Mouse (Mus musculus): ENCODE results near the gene BC035044. TPM values are rescaled to one million over a fixed set of nuclear protein-coding genes. Genes with fewer than 3 reads are reported as not detected.
A peak's percentile ranks its signal among the peaks of the same experiment; 100 is the strongest.

Gene BC035044
- polyA plus RNA-seq, 1 experiment from 2014 or later, result 0.79 TPM

DNA sequence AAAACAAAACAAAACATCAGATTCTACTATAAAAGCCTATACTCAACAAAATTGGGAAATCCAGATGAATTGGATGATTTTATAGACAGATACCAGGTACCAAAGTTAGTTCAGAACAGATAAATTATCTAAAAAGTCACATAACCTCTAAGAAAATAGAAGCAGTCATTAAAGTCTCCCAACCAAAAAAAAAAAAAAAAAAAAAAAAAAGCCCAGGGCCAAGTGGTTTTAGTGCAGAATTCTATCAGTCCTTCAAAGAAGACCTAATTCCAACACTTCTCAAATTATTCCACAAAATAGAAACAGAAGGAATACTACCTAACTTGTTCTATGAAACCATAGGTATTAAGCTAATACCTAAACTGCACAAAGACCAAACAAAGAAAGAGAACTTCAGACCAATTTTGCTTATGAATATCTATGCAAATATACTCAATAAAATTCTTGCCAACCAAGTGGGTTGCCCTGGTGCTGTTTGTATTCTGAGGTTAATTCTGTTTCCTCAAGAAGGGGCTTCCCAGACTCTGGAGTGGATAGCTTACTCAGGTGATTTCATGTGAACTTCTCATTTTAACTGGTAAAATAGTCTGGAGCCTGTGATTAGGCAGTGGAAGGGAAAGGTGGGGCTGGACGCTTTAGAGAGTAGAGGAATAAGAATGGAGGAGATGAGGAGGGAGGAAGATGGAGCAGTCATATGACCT, 18.9 kb downstream of the BC035044 start:
- Histone ChIP-seq H3K4me2 (replicated peaks) (no peak overlapping the region), H3K4me1 (no peaks in the 10 kb centered on the region), H3K27me3 (no peaks in the 10 kb centered on the region), H3K27ac (no peak overlapping the region), H3K9ac (no peak overlapping the region), H3K4me3 (no peak overlapping the region), H3K36me3 (no peaks in the 10 kb centered on the region), H3K9me3 (no peaks in the 10 kb centered on the region)
- WGBS, result 72% methylated on average over 1 of the region's 1 CpGs
- ATAC-seq (ENCODE audit: insufficient number of reproducible peaks, insufficient read depth, low FRiP score, low TSS enrichment), result no peak

DNA sequence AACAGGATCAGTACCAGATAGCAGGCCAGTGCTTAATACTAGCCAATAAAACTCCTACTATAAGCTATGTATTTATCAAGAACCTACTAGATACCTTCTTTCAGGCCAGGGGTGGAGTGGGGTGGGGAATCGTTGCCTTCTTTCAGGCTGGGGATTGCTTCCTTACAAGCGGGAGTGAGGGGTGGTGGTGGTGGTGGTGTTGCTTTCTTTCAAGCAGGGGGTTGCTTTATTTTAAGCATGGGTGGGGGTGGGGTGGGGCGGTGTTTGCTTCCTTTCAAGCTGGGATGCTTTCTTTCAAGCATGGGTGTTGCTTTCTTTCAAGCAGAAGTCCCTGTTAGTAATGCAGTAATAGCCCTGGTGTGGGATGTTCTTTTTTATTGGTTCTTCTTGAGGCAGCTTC, 22.1 kb downstream of the BC035044 start:
- H3K9ac ChIP-seq, result no peak overlapping the region
- no peaks in the 10 kb centered on the region for H3K4me1 ChIP-seq
- H3K4me2 ChIP-seq (replicated peaks), result no peak overlapping the region
- H3K9me3 ChIP-seq, result no peaks in the 10 kb centered on the region
- H3K4me3 ChIP-seq, result no peak overlapping the region
- no peak overlapping the region for H3K27ac ChIP-seq
- H3K36me3 ChIP-seq, result no peaks in the 10 kb centered on the region
- no peak for ATAC-seq (ENCODE audit: insufficient number of reproducible peaks, insufficient read depth, low FRiP score, low TSS enrichment)
- 23% methylated on average over 3 of the region's 3 CpGs for WGBS
- no peaks in the 10 kb centered on the region for H3K27me3 ChIP-seq

DNA sequence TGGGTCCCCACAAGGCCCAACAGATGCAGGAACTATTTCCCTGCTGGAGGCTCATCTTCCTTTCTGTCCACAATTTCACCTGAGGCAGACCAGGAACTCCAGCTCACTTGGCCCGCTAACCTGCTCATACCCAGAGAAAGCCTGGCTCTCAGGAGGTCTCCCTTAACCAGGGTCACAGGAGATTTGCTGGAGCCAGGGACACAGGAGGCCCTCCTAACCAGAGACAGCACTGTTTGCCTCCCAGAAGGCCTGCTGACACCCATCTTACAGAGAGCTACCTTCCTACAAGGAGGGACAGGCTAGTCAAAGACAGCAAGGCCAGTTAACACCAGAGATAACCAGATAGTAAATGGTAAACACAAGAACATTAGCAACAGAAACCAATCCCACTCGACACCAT, 33.0 kb downstream of the BC035044 start:
- ATAC-seq (ENCODE audit: insufficient number of reproducible peaks, insufficient read depth, low FRiP score, low TSS enrichment), result no peak
- Histone ChIP-seq H3K4me1 (no peaks in the 10 kb centered on the region), H3K4me3 (no peak overlapping the region), H3K27ac (no peak overlapping the region), H3K4me2 (replicated peaks) (no peak overlapping the region), H3K36me3 (no peaks in the 10 kb centered on the region), H3K9me3 (no peaks in the 10 kb centered on the region), H3K27me3 (no peaks in the 10 kb centered on the region), H3K9ac (no peak overlapping the region)
- WGBS, result 93% methylated on average over 2 of the region's 2 CpGs

DNA sequence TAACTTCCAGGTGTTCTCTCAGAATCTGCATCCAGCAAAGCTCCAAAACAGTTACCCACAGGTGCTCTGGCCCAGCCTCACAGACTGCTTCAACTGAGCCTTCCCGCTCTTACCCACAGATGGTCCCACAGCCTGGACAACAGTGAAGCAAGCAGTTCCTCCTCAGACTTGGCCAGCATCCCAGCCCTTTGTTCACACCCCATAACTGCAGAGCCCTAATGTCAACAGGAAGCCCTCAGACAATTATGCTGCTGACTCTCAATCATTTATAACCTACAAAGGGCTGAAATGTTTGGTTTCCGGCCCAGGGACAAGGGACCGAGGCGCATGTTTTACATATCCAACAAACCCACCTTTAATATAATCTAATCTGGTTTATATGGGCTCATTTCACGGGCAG, 34.7 kb downstream of the BC035044 start:
- no peak overlapping the region for H3K4me3 ChIP-seq
- no peak overlapping the region for H3K4me2 ChIP-seq (replicated peaks)
- ATAC-seq (ENCODE audit: insufficient number of reproducible peaks, insufficient read depth, low FRiP score, low TSS enrichment), result no peak
- H3K9ac ChIP-seq, result no peak overlapping the region
- no peaks in the 10 kb centered on the region for H3K9me3 ChIP-seq
- no peaks in the 10 kb centered on the region for H3K36me3 ChIP-seq
- H3K27me3 ChIP-seq, result no peaks in the 10 kb centered on the region
- H3K4me1 ChIP-seq, result no peaks in the 10 kb centered on the region
- no peak overlapping the region for H3K27ac ChIP-seq
- 76% methylated on average over 5 of the region's 5 CpGs for WGBS

DNA sequence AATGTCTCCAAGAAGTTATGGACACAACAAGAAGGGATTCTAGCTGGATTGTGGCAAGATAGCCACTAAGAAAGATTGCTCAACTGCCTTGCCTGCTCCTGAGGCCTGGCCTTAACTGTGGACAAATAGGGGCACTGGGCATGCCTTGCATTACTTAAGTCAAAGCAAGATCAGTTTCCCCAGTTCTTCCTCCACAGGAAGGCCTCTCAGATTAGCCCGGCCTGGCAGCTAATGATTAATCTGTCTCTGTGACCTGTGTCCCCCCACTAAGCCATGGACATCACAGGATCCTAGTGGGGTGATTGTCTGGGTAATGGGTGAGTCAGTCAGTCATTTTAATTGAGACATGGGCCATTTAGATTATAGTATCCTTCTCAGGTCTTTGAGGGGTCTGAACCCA, 35.4 kb downstream of the BC035044 start:
- Histone ChIP-seq H3K27ac (no peak overlapping the region), H3K9me3 (no peaks in the 10 kb centered on the region), H3K4me3 (no peak overlapping the region), H3K4me1 (no peaks in the 10 kb centered on the region), H3K36me3 (no peaks in the 10 kb centered on the region), H3K9ac (no peak overlapping the region), H3K27me3 (no peaks in the 10 kb centered on the region), H3K4me2 (replicated peaks) (no peak overlapping the region)
- 67% methylated on average over 1 of the region's 1 CpGs for WGBS
- ATAC-seq (ENCODE audit: insufficient number of reproducible peaks, insufficient read depth, low FRiP score, low TSS enrichment), result no peak

DNA sequence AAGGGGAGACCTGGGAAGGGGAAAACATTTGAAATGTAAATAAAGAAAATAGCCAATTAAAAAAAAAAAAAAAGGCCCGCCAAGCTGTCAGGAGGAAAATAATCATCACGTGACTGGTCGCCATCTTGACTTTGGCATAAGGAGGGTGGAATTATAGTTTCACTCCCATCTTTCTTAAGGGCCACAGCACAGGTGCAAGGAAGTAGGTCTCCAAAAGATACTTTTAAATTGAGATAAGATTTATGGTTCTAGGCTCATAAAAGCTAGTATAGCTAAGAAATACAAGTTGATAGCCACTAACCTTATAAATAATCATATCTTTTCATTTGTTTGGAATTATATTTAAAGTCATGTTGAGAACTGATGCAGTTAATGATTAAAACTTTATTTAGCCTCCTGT, 36.0 kb downstream of the BC035044 start:
- Histone ChIP-seq H3K9ac (no peak overlapping the region), H3K27me3 (no peaks in the 10 kb centered on the region), H3K9me3 (no peaks in the 10 kb centered on the region), H3K4me2 (replicated peaks) (no peak overlapping the region), H3K4me3 (no peak overlapping the region), H3K27ac (no peak overlapping the region), H3K36me3 (no peaks in the 10 kb centered on the region), H3K4me1 (no peaks in the 10 kb centered on the region)
- ATAC-seq (ENCODE audit: insufficient number of reproducible peaks, insufficient read depth, low FRiP score, low TSS enrichment), result no peak
- WGBS, result 88% methylated on average over 3 of the region's 3 CpGs

DNA sequence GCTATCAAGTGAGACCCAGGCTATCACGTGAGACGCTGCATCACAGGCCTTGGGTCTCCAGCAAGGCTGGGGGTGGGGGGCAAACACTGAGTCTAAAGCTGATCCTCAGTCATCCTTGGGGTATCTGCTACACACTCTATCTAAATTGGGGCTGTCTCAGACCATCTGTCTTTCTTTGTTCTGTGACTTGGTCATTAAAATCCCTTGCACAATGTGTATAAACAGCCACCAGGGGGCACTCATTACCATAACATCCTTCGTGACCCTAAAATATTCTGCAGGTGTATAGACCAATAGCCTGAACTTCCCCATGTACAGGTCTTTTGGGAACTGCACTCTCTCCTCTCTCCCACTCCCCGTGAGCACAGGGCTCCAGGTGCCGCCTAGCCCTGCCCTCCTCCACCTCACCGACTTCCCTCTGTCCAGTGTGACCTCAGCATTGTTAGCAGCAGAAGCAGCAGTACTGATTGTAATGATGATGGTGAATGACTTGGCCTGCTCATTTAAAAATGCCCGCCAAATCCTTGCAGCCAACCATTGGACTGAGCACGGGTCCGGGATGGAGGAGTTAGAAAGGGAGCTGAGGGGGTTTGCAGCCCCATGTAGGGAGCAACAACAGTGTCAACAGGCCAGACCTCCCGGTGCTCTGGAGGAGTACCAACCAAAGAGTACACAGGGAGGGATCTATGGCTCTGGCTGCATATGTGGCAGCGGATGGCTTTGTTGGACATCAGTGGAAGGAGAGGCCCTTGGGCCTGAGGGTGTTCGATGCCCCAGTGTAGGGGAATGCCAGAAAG, 36.7 kb downstream of the BC035044 start:
- H3K4me2 ChIP-seq (replicated peaks), result no peak overlapping the region
- H3K4me3 ChIP-seq, result no peak overlapping the region
- no peaks in the 10 kb centered on the region for H3K27me3 ChIP-seq
- ATAC-seq (ENCODE audit: insufficient number of reproducible peaks, insufficient read depth, low FRiP score, low TSS enrichment), result peak; percentile 80
- no peaks in the 10 kb centered on the region for H3K4me1 ChIP-seq
- 39% methylated on average over 12 of the region's 12 CpGs for WGBS
- H3K9ac ChIP-seq, result no peak overlapping the region
- H3K36me3 ChIP-seq, result no peaks in the 10 kb centered on the region
- no peak overlapping the region for H3K27ac ChIP-seq
- H3K9me3 ChIP-seq, result no peaks in the 10 kb centered on the region

DNA sequence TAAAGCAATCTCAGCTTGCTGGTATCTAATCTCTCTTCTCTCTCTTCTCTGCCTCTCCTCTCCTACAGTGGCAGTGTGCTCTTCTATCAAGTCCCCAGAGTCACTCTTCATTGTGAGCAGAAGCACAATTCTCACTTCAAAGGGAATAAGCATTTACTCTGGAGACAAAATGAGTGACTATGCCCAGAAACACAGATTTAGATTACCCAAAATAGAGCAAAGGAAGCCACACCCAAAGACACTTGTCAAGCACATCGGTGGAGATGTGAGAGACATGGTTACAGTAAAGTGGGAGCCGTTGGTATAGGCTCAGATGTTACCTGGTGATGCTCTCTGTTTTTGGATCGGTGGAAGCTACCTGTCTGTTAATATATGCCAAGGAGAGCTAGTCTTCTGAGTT, 38.2 kb downstream of the BC035044 start:
- no peak overlapping the region for H3K4me2 ChIP-seq (replicated peaks)
- H3K27me3 ChIP-seq, result no peaks in the 10 kb centered on the region
- H3K4me1 ChIP-seq, result no peaks in the 10 kb centered on the region
- WGBS, result 91% methylated on average over 3 of the region's 3 CpGs
- H3K9ac ChIP-seq, result no peak overlapping the region
- no peaks in the 10 kb centered on the region for H3K9me3 ChIP-seq
- no peak for ATAC-seq (ENCODE audit: insufficient number of reproducible peaks, insufficient read depth, low FRiP score, low TSS enrichment)
- H3K36me3 ChIP-seq, result no peaks in the 10 kb centered on the region
- no peak overlapping the region for H3K4me3 ChIP-seq
- H3K27ac ChIP-seq, result no peak overlapping the region

DNA sequence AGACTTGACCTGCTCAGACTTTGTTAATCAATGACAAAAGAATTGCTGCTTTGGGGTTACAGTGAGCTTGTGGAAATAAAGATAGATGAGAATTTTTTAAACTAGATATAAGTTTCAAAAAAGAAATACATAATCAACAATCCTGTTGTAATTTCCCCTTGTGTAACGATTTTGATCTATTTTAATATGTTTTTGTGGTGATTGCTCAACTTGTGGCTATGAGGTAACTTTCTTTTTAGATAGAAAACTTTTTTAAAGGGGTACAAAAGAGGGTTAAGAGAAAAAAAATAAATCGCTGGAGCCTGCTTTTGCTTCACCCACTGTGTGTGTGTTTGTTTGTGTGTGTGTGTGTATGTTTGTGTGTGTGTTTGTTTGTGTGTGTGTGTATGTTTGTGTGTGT, 39.8 kb downstream of the BC035044 start:
- ATAC-seq (ENCODE audit: insufficient number of reproducible peaks, insufficient read depth, low FRiP score, low TSS enrichment), result no peak
- no peak overlapping the region for H3K4me2 ChIP-seq (replicated peaks)
- H3K9me3 ChIP-seq, result no peaks in the 10 kb centered on the region
- H3K9ac ChIP-seq, result no peak overlapping the region
- H3K4me1 ChIP-seq, result no peaks in the 10 kb centered on the region
- no peaks in the 10 kb centered on the region for H3K27me3 ChIP-seq
- H3K36me3 ChIP-seq, result no peaks in the 10 kb centered on the region
- WGBS, result 84% methylated on average over 2 of the region's 2 CpGs
- no peak overlapping the region for H3K27ac ChIP-seq
- H3K4me3 ChIP-seq, result no peak overlapping the region

DNA sequence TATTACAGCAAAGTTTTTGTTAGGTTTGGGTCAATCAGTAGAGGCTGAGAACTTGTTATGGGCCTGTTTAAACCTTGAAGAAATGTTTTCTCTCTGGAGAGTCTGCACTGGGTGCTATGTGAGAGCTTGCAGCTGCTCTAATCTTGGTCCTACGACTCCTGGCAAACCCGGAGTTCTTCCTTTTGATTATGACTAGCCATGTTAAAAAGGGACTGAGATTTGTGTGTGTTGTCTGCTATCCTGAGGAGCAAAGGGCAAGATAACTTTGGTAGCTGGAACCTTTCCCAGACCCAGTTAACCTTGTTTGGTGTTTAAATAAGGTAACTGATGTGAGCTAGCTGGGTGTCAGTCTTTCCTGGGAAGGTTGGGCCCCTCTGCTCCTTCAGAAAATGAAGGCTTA, 40.3 kb downstream of the BC035044 start:
- H3K36me3 ChIP-seq, result no peaks in the 10 kb centered on the region
- no peaks in the 10 kb centered on the region for H3K27me3 ChIP-seq
- ATAC-seq (ENCODE audit: insufficient number of reproducible peaks, insufficient read depth, low FRiP score, low TSS enrichment), result no peak
- WGBS, result 66% methylated on average over 2 of the region's 2 CpGs
- H3K9ac ChIP-seq, result no peak overlapping the region
- no peak overlapping the region for H3K4me2 ChIP-seq (replicated peaks)
- no peaks in the 10 kb centered on the region for H3K9me3 ChIP-seq
- no peak overlapping the region for H3K4me3 ChIP-seq
- H3K27ac ChIP-seq, result no peak overlapping the region
- H3K4me1 ChIP-seq, result no peaks in the 10 kb centered on the region

DNA sequence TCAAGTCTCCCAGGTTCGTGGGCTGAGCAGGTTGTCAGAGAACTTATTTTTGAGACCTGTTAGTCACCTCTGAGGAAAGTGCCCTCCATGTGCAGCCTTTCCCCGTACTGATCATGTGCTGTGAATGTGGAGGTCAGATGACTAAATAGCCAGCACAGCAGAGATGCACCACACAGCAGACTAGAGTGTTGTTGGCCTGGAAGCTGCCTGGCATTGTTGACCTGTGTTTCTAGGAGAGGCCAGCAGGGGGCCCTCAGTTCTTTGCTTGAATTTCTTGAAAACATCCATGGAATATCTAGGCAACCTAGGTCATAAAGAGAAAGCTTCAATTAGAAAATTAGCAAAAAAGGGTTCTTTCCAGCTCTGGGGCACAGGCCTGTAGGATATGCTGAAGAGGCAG, 41.0 kb downstream of the BC035044 start:
- H3K27ac ChIP-seq, result no peak overlapping the region
- 62% methylated on average over 2 of the region's 2 CpGs for WGBS
- no peak overlapping the region for H3K4me3 ChIP-seq
- no peak overlapping the region for H3K4me2 ChIP-seq (replicated peaks)
- no peaks in the 10 kb centered on the region for H3K4me1 ChIP-seq
- H3K27me3 ChIP-seq, result no peaks in the 10 kb centered on the region
- H3K9me3 ChIP-seq, result no peaks in the 10 kb centered on the region
- H3K9ac ChIP-seq, result no peak overlapping the region
- H3K36me3 ChIP-seq, result no peaks in the 10 kb centered on the region
- no peak for ATAC-seq (ENCODE audit: insufficient number of reproducible peaks, insufficient read depth, low FRiP score, low TSS enrichment)

DNA sequence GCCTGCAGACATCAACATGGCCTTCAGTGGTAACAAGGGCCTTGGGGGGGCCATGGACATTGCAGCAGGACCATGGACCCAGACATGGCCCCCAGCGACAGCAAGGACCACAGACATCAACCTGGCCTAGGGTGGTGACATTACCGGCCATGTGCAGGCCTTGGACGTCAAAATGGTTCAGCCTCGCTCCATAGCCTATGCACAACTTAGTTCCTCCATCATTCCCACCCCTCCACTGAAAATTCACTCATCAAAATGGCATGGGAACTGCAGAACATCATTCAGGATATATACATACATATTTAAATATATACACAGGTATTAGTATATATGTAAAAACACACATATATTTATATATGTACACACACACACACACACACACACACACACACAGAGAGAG, 43.5 kb downstream of the BC035044 start:
- Histone ChIP-seq H3K9me3 (no peaks in the 10 kb centered on the region), H3K9ac (no peak overlapping the region), H3K27me3 (no peaks in the 10 kb centered on the region), H3K36me3 (no peaks in the 10 kb centered on the region), H3K4me1 (peaks cover 2% of the 10 kb centered on the region; the same call in 1 of the 2 replicates), H3K4me3 (no peak overlapping the region), H3K27ac (no peak overlapping the region), H3K4me2 (replicated peaks) (no peak overlapping the region)
- WGBS, result 93% methylated on average over 4 of the region's 4 CpGs
- no peak for ATAC-seq (ENCODE audit: insufficient number of reproducible peaks, insufficient read depth, low FRiP score, low TSS enrichment)
